Mouse (Mus musculus) G1E (cell line): ENCODE measurements at regions not wholly inside any gene's neighbourhood (a gene's known extent, or its start where the extent isn't known, plus 50 kb on each side); places are given as distances from the start of the nearest gene placed in this dataset.

Source experiments
- ATAC-seq: 2 replicates; pipeline ENCODE4 v1.8.0; 2016; ENCODE audit warnings: mild to moderate bottlenecking; ENCODE audit not compliant: insufficient number of reproducible peaks, poor library complexity, low FRiP score, severe bottlenecking; ENCODE audit errors: extremely low read depth
- DNase-seq: peaks from one replicate; pipeline ENCODE4 v3.0.0; 2012; ENCODE audit warnings: low spot score
- H3K27me3 ChIP-seq: 2 replicates; pipeline ENCODE4 v1.6.1; 2012; ENCODE audit warnings: mild to moderate bottlenecking, low read length, inconsistent platforms; ENCODE audit not compliant: insufficient read depth
- H3K36me3 ChIP-seq: replicated peaks from 2 replicates; pipeline ENCODE3; 2012; ENCODE audit warnings: mild to moderate bottlenecking, inconsistent platforms
- H3K4me1 ChIP-seq: 2 replicates; pipeline ENCODE4 v1.6.1; 2012; ENCODE audit warnings: low read depth, low read length, inconsistent platforms, mixed read lengths; ENCODE audit not compliant: insufficient read depth
- H3K4me3 ChIP-seq: 2 replicates; pipeline ENCODE4 v1.5.1; 2012; ENCODE audit warnings: low read depth, mild to moderate bottlenecking, inconsistent platforms, low read length, moderate library complexity, mixed read lengths
- H3K9me3 ChIP-seq: replicated peaks from 2 replicates; pipeline ENCODE4 v1.6.1; 2012; ENCODE audit warnings: inconsistent platforms
- CTCF ChIP-seq: IDR thresholded peaks from 2 replicates; pipeline ENCODE4 v1.5.1; 2012; ENCODE audit warnings: low read depth, low read length, inconsistent platforms, mixed read lengths
- GATA1 ChIP-seq: IDR thresholded peaks from 2 replicates; pipeline ENCODE4 v1.6.1; 2012; ENCODE audit warnings: borderline replicate concordance, low read length, inconsistent platforms, mixed read lengths
- GATA2 ChIP-seq: IDR thresholded peaks from 2 replicates; pipeline ENCODE4 v1.6.1; 2012; ENCODE audit warnings: low read depth, low read length, inconsistent platforms, borderline replicate concordance
- POLR2AphosphoS5 ChIP-seq: IDR thresholded peaks from 2 replicates; pipeline ENCODE4 v1.6.1; 2012; ENCODE audit warnings: low read depth, low read length, inconsistent platforms; ENCODE audit not compliant: insufficient replicate concordance
- TAL1 ChIP-seq: conservative IDR thresholded peaks from 2 replicates; pipeline ENCODE4 v1.6.1; 2012; ENCODE audit warnings: low read depth, low read length, inconsistent platforms, mixed read lengths

DNA sequence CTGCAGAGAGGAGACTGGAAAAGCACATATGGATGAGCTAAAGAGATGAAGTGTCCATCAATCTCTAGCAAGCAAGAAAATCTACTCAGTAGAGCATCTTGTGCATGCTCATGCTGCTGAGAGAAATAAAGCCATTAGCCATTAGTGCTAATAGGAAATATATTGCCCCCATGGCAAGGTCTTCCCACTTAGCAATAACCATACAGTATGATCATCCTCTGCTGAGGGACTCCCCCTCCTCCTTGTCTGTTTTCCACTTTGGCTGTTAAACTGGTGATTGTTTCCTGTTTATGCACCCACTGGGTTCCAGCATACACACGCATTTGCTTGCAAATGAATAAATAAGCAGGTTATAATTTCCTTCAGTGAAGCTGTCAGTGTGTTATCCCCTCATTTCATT lies 769.4 kb downstream of the Defb40 start:
- H3K9me3 ChIP-seq: peaks cover 6% of the 10 kb centered on the region
- no peaks in the 10 kb centered on the region for H3K27me3 ChIP-seq
- ATAC-seq (no peak), DNase-seq (no peak)
- TF ChIP-seq GATA2: no peak
- no peak for TF ChIP-seq GATA1
- TF ChIP-seq TAL1: no peak
- no peak for TF ChIP-seq CTCF
- no peaks in the 10 kb centered on the region for H3K4me1 ChIP-seq
- no peak overlapping the region for H3K4me3 ChIP-seq
- no peaks in the 10 kb centered on the region for H3K36me3 ChIP-seq

GRCm38 (mm10) chr8:18187486-18187885 lies 790.6 kb downstream of the Defb40 start:
- Histone ChIP-seq H3K36me3 (no peaks in the 10 kb centered on the region), H3K9me3 (no peaks in the 10 kb centered on the region), H3K27me3 (no peaks in the 10 kb centered on the region), H3K4me3 (no peak overlapping the region), H3K4me1 (no peaks in the 10 kb centered on the region)
- no peak for TF ChIP-seq GATA1
- no peak for TF ChIP-seq TAL1
- TF ChIP-seq POLR2AphosphoS5: no peak
- TF ChIP-seq CTCF: no peak
- DNase-seq: no peak
- ATAC-seq: no peak

GRCm38 (mm10) chr8:18175544-18176092 lies 802.4 kb downstream of the Defb40 start:
- DNase-seq: no peak
- Histone ChIP-seq H3K4me3 (no peak overlapping the region), H3K4me1 (no peaks in the 10 kb centered on the region), H3K27me3 (no peaks in the 10 kb centered on the region), H3K36me3 (no peaks in the 10 kb centered on the region), H3K9me3 (no peaks in the 10 kb centered on the region)
- no peak for ATAC-seq
- TF ChIP-seq CTCF (no peak), GATA2 (no peak), POLR2AphosphoS5 (no peak), TAL1 (no peak), GATA1 (no peak)

GRCm38 (mm10) chr8:18158619-18159018 lies 819.4 kb downstream of the Defb40 start:
- DNase-seq (no peak), ATAC-seq (no peak)
- TF ChIP-seq CTCF (no peak), TAL1 (no peak), POLR2AphosphoS5 (no peak), GATA2 (no peak), GATA1 (no peak)
- Histone ChIP-seq H3K9me3 (no peaks in the 10 kb centered on the region), H3K27me3 (no peaks in the 10 kb centered on the region), H3K36me3 (no peaks in the 10 kb centered on the region), H3K4me1 (no peaks in the 10 kb centered on the region), H3K4me3 (no peak overlapping the region)

- no peak for TF ChIP-seq POLR2AphosphoS5
- no peak for TF ChIP-seq CTCF
- no peak for TF ChIP-seq GATA1
- H3K27me3 ChIP-seq: no peaks in the 10 kb centered on the region
- DNase-seq: no peak
- H3K36me3 ChIP-seq: no peaks in the 10 kb centered on the region
- no peak overlapping the region for H3K4me3 ChIP-seq
- H3K9me3 ChIP-seq: no peaks in the 10 kb centered on the region
- no peaks in the 10 kb centered on the region for H3K4me1 ChIP-seq
- no peak for ATAC-seq
These were observed 862.6 kb downstream of the Defb40 start for GRCm38 (mm10) chr8:18115333-18116044.

GRCm38 (mm10) chr8:18113262-18113661 lies 864.8 kb downstream of the Defb40 start:
- Histone ChIP-seq H3K4me1 (no peaks in the 10 kb centered on the region; the same call in 1 of the 2 replicates), H3K36me3 (no peaks in the 10 kb centered on the region), H3K9me3 (no peaks in the 10 kb centered on the region), H3K4me3 (no peak overlapping the region), H3K27me3 (no peaks in the 10 kb centered on the region)
- DNase-seq (no peak), ATAC-seq (no peak)
- TF ChIP-seq TAL1 (no peak), GATA2 (no peak), CTCF (no peak), POLR2AphosphoS5 (no peak), GATA1 (no peak)

GRCm38 (mm10) chr8:18109480-18109879 lies 868.6 kb downstream of the Defb40 start:
- DNase-seq: no peak
- ATAC-seq: no peak
- TF ChIP-seq GATA2 (no peak), CTCF (no peak), POLR2AphosphoS5 (no peak), TAL1 (no peak), GATA1 (no peak)
- no peaks in the 10 kb centered on the region for H3K36me3 ChIP-seq
- H3K4me3 ChIP-seq: no peak overlapping the region
- peaks cover 3% of the 10 kb centered on the region; the same call in 1 of the 2 replicates for H3K4me1 ChIP-seq
- no peaks in the 10 kb centered on the region for H3K27me3 ChIP-seq
- no peaks in the 10 kb centered on the region for H3K9me3 ChIP-seq
